Mouse (Mus musculus): Measurements from ENCODE around the gene Trim26. TPM values are rescaled to one million over a fixed set of nuclear protein-coding genes. Genes with fewer than 3 reads are reported as not detected.
A peak's percentile ranks its signal among the peaks of the same experiment; 100 is the strongest.
"Not testable (repeated sequence)": the region's sequence is repeated elsewhere in the genome, so short reads cannot be mapped to it uniquely, and the experiment has no call there.

Gene Trim26
- 10 to 100 TPM; 60.6 to 88.8 (median 74.4) TPM for total RNA-seq (2022)

GRCm38 (mm10) chr17:36836874-36837647 lies at the start of gene Trim26:
Gene Trim26, plus strand, starts transcription at chr17:36837134.
- peak; percentile 98 for DNase-seq

- DNase-seq, result no peak
These were observed 48.6 kb upstream of the Trim26 start for GRCm38 (mm10) chr17:36788351-36788750.

- DNase-seq, result peak; percentile 47
These were observed 48.1 kb upstream of the Trim26 start for GRCm38 (mm10) chr17:36788801-36789200.

GRCm38 (mm10) chr17:36799493-36799892 lies 37.4 kb upstream of the Trim26 start:
- DNase-seq, result no peak

GRCm38 (mm10) chr17:36799921-36800462 lies 36.9 kb upstream of the Trim26 start:
- DNase-seq, result not testable (repeated sequence)

- no peak for DNase-seq
These were observed 25.1 kb upstream of the Trim26 start, which contains the start of gene H2-M10.6 for GRCm38 (mm10) chr17:36811871-36812270. Gene H2-M10.6, plus strand, starts transcription at chr17:36812171.

- no peak for DNase-seq
These were observed 12.9 kb upstream of the Trim26 start for GRCm38 (mm10) chr17:36824005-36824404.

GRCm38 (mm10) chr17:36825525-36825924 lies 11.4 kb upstream of the Trim26 start:
- DNase-seq, result no peak

GRCm38 (mm10) chr17:36826002-36826401 lies 10.9 kb upstream of the Trim26 start:
- DNase-seq, result peak; percentile 71

- no peak for DNase-seq
These were observed 8.4 kb upstream of the Trim26 start for GRCm38 (mm10) chr17:36828488-36828887.

GRCm38 (mm10) chr17:36830470-36830869 lies 6.5 kb upstream of the Trim26 start:
- no peak for DNase-seq

- DNase-seq, result no peak
These were observed 4.2 kb upstream of the Trim26 start for GRCm38 (mm10) chr17:36832694-36833093.

- DNase-seq, result peak; percentile 47
These were observed 1.1 kb upstream of the Trim26 start for GRCm38 (mm10) chr17:36835591-36836426.

GRCm38 (mm10) chr17:36836427-36836812 lies 514 bp upstream of the Trim26 start:
- no peak for DNase-seq

- DNase-seq, result no peak
These were observed 2.1 kb downstream of the Trim26 start for GRCm38 (mm10) chr17:36839001-36839400.

- DNase-seq, result no peak
These were observed 3.0 kb downstream of the Trim26 start for GRCm38 (mm10) chr17:36839931-36840330.

GRCm38 (mm10) chr17:36840961-36841445 lies 4.1 kb downstream of the Trim26 start:
- DNase-seq, result no peak

- no peak for DNase-seq
These were observed 6.8 kb downstream of the Trim26 start for GRCm38 (mm10) chr17:36843696-36844095.

GRCm38 (mm10) chr17:36844286-36844719 lies 7.4 kb downstream of the Trim26 start:
- DNase-seq, result no peak

GRCm38 (mm10) chr17:36844725-36845124 lies 7.8 kb downstream of the Trim26 start:
- peak; percentile 77 for DNase-seq

- no peak for DNase-seq
These were observed 12.0 kb downstream of the Trim26 start for GRCm38 (mm10) chr17:36848911-36849310.

- no peak for DNase-seq
These were observed 13.1 kb downstream of the Trim26 start for GRCm38 (mm10) chr17:36849992-36850391.

GRCm38 (mm10) chr17:36851200-36851599 lies 14.3 kb downstream of the Trim26 start:
- no peak for DNase-seq

Data from adrenal gland, adult 8-10 months (tissue).